Mouse (Mus musculus) lung, postnatal 0 days (tissue): ENCODE results near the gene Smco3.
"Not testable (repeated sequence)": the region's sequence is repeated elsewhere in the genome, so short reads cannot be mapped to it uniquely, and the experiment has no call there.

Experiments
- CTCF ChIP-seq: IDR thresholded peaks from 2 replicates; pipeline ENCODE4 v1.5.1; 2016; ENCODE audit warnings: antibody characterized with exemption, mild to moderate bottlenecking
- EP300 ChIP-seq: IDR thresholded peaks from 2 replicates; pipeline ENCODE4 v1.6.1; 2016; ENCODE audit warnings: antibody characterized with exemption, mild to moderate bottlenecking, control low read depth

- TF ChIP-seq EP300, CTCF: not testable (repeated sequence)
These were observed 49.5 kb upstream of the Smco3 start for GRCm38 (mm10) chr6:136884766-136885165.
